Mouse (Mus musculus) heart, embryonic 16.5 days (tissue): ENCODE results near the gene Chrm4. TPM values are rescaled to one million over a fixed set of nuclear protein-coding genes. Genes with fewer than 3 reads are reported as not detected.

Experiments used
- ATAC-seq: fragments of 200-750 bp; cut with Nextera tagmentation; replicated peaks from 2 replicates; pipeline ENCODE4 v1.8.0; 2017; ENCODE audit warnings: moderate number of reproducible peaks; ENCODE audit not compliant: insufficient read depth, low FRiP score; ENCODE audit errors: extremely low read depth
- H3K27ac ChIP-seq: fragments of 300-500 bp; sonication (generic); 2 replicates; pipeline ENCODE4 v1.5.1; 2014; ENCODE audit warnings: mild to moderate bottlenecking, low read length, control low read depth, moderate library complexity
- H3K27me3 ChIP-seq: fragments of 300-500 bp; sonication (generic); 2 replicates; pipeline ENCODE4 v1.6.1; 2014; ENCODE audit warnings: low read length, mixed read lengths; ENCODE audit not compliant: control insufficient read depth, insufficient read depth
- H3K36me3 ChIP-seq: fragments of 300-500 bp; sonication (generic); 2 replicates; pipeline ENCODE4 v1.6.1; 2014; ENCODE audit not compliant: control insufficient read depth, insufficient read depth
- H3K4me1 ChIP-seq: fragments of 300-500 bp; sonication (generic); 2 replicates; pipeline ENCODE4 v1.6.1; 2014; ENCODE audit warnings: low read length, mixed read lengths; ENCODE audit not compliant: control insufficient read depth, insufficient read depth
- H3K4me2 ChIP-seq: fragments of 300-500 bp; sonication (generic); 2 replicates; pipeline ENCODE4 v1.6.1; 2014; ENCODE audit warnings: low read depth, mild to moderate bottlenecking, control low read depth, low read length
- H3K4me3 ChIP-seq: fragments of 300-500 bp; sonication (generic); 2 replicates; pipeline ENCODE4 v1.5.1; 2014; ENCODE audit warnings: mild to moderate bottlenecking, control low read depth, low read length
- H3K9ac ChIP-seq: fragments of 300-500 bp; sonication (generic); 2 replicates; pipeline ENCODE4 v1.6.1; 2014; ENCODE audit warnings: low read length, control low read depth
- H3K9me3 ChIP-seq: fragments of 300-500 bp; sonication (generic); replicated peaks from 2 replicates; pipeline ENCODE4 v1.6.1; 2016; ENCODE audit warnings: low read length; ENCODE audit not compliant: control insufficient read depth
- WGBS: fragments of 180-500 bp; shearing (Covaris S2); extraction: QIAGEN DNeasy Blood & Tissue Kit; methylation state at CpG from one replicate; pipeline ENCODE4 v1.1.7; 2014; 5-methylcytosine and 5-hydroxymethylcytosine counted together
- polyA plus RNA-seq: library from polyadenylated mRNA; unstranded; fragments of >200 nt; fragmentation: Nextera tagmentation; extraction: Ambion mirVana; gene quantifications from 2 replicates; pipeline ENCODE4 v1.2.1, GENCODE M21; 2015

Gene Chrm4
- not detected in 2 replicates for polyA plus RNA-seq

DNA sequence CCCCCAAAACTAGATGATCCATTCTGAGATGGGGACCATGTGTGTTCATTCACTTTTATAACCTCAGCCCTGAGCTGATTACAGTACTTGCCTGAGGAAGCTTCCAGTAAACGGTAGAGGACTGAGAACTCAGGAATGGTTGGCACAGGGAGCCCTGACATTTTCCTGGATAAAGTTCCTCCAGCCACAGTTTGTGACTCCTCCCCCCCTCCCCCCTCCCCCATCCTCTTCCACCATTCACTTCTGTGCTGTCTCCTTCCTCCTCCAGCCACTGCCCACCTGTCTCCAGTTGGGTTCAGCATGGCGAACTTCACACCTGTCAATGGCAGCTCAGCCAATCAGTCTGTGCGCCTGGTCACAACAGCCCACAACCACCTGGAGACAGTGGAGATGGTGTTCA is at the start of gene Chrm4:
Gene Chrm4, plus strand, starts transcription at position 301 of the 400 bp plus-strand sequence.
- ATAC-seq, result no peak
- H3K4me2 ChIP-seq, result peak within 1 kb of the TSS; percentile 51
- H3K9me3 ChIP-seq, result no peaks in the 10 kb centered on the region
- no peak within 1 kb of the TSS for H3K9ac ChIP-seq
- peak within 1 kb of the TSS; percentile 7; the same call in 1 of the 2 replicates for H3K4me3 ChIP-seq
- 74% methylated on average over 3 of the region's 3 CpGs for WGBS
- H3K36me3 ChIP-seq, result no peaks in the 10 kb centered on the region
- peaks cover 25% of the 10 kb centered on the region for H3K4me1 ChIP-seq
- H3K27ac ChIP-seq, result no peak within 1 kb of the TSS
- peaks cover 28% of the 10 kb centered on the region for H3K27me3 ChIP-seq

DNA sequence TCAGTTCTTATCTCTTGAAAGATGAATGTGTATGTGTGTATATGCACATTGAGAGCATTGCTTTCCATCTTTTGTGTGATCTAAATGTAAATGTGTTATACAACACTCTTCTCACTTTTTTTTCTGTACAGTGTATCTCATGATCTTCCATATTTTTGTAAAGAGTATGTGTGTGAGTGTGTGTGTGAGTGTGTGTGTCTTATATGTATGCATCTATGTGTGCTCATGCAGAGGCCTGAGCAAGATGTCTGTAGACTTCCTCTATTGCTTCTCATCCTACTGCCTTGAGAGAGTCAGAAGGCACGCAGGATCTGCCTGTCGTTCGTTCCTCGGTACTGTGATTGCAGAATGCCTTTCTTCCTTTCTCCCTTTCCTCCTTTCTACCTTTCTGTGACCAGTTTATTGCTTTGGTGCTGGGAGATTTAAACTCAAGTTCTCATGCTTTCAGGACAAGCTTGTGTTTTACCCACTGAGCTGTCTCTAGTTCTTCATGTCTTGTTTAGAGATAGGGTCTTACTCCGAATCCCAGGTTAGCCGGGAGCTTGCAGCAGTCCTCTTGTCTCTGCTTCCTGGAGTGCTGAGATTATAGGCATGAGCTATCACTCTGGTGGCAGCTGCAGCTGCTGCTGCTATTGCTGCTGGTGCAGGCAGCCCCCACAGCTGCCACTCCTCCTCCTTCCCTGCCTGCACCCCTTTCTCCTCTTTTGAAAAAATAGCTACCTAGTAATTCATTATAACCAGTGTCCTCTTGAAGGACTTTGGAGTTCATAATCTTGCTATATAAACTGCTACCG is 48.5 kb upstream of the Chrm4 start:
- Histone ChIP-seq H3K9ac (no peak overlapping the region), H3K4me1 (no peaks in the 10 kb centered on the region), H3K4me2 (no peak overlapping the region), H3K4me3 (no peak overlapping the region), H3K27me3 (no peaks in the 10 kb centered on the region), H3K9me3 (no peaks in the 10 kb centered on the region), H3K27ac (no peak overlapping the region), H3K36me3 (peaks cover 7% of the 10 kb centered on the region; the same call in 1 of the 2 replicates)
- 52% methylated on average over 7 of the region's 7 CpGs for WGBS
- ATAC-seq, result no peak

DNA sequence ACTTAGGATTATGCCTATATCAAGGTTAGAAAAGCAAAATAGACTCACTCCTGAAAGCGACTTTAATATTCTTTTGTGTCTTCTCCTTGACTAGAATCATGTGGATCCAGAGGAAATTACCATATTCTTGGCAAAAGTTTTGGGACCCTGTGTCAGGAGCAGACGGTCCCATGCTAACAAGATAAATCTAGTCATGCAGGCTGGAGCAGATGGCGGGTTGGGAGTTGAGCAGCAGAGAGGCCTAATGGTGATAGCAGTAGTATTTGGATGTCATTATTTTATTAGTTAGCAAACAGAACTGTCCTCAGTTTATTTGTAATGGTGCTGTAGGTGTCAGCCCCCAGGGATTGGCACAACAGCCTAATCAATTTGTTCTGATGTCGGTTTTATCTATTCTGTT is 43.1 kb upstream of the Chrm4 start:
- Histone ChIP-seq H3K27me3 (no peaks in the 10 kb centered on the region), H3K4me2 (no peak overlapping the region), H3K9ac (no peak overlapping the region), H3K9me3 (no peaks in the 10 kb centered on the region), H3K27ac (no peak overlapping the region), H3K4me1 (no peaks in the 10 kb centered on the region), H3K4me3 (no peak overlapping the region), H3K36me3 (peaks cover 3% of the 10 kb centered on the region; the same call in 1 of the 2 replicates)
- no peak for ATAC-seq
- WGBS, result 74% methylated on average over 4 of the region's 4 CpGs

DNA sequence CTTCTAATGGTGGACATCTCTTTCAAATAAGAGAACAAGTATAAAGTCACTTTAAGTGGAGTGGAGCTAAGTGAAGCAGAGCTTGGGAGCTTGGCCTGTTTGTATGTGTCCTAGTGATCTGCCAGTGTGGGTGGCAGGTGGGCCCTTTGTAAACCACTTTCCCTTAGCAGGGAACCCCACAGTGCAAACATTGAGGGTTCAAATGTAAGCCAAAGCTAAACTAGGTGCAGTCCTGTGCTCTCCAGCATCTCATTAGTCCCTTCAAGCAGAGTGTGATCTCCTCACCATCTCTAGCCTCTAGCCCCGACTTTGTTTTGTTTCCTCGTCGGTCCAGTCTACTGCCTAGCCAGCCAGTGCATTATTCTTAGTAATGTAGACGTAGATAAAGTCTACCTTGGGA is 42.4 kb upstream of the Chrm4 start:
- ATAC-seq, result no peak
- H3K4me2 ChIP-seq, result no peak overlapping the region
- 84% methylated on average over 4 of the region's 4 CpGs for WGBS
- H3K4me1 ChIP-seq, result no peaks in the 10 kb centered on the region
- H3K27me3 ChIP-seq, result no peaks in the 10 kb centered on the region
- no peak overlapping the region for H3K9ac ChIP-seq
- H3K27ac ChIP-seq, result no peak overlapping the region
- no peaks in the 10 kb centered on the region for H3K9me3 ChIP-seq
- peaks cover 3% of the 10 kb centered on the region; the same call in 1 of the 2 replicates for H3K36me3 ChIP-seq
- H3K4me3 ChIP-seq, result no peak overlapping the region

DNA sequence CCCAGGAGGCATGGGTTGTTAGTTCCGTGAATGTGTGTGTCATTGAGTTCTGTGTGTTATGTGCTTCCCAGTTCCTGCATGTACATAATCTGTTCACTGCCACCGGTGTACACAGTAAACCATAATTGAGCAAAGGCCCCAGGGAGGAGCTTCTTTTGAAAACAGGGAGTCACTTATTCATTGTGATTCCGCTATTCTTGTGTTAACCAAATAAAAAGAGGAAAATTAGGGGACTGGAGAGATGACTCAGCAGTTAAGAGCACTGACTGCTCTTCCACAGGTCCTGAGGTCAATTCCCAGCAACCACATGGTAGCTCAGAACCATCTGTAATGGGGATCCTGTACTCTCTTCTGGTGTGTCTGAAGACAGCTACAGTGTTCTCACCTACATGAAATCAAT is 32.3 kb upstream of the Chrm4 start:
- no peaks in the 10 kb centered on the region for H3K27me3 ChIP-seq
- no peak overlapping the region for H3K9ac ChIP-seq
- H3K36me3 ChIP-seq, result no peaks in the 10 kb centered on the region
- ATAC-seq, result no peak
- H3K4me3 ChIP-seq, result no peak overlapping the region
- H3K4me1 ChIP-seq, result no peaks in the 10 kb centered on the region
- no peaks in the 10 kb centered on the region for H3K9me3 ChIP-seq
- 89% methylated on average over 3 of the region's 3 CpGs for WGBS
- no peak overlapping the region for H3K27ac ChIP-seq
- no peak overlapping the region for H3K4me2 ChIP-seq

DNA sequence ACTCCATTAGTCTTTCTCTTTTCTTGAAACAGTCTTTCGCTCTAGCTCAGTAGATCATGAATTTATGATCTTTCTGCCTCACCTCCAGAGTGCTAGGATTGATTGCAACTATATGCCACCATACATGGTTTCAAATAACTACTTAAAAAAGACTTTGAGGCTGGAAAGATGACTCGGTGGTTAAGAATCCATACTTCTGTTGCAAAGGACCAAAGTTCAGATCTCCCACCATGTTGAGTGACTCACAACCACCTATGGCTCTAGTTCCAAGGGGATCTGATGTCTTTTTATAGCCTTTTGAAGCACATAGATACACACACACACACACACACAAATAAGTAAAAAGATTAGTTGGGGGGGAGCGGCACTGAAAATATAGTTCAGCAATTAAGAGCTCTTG is 31.6 kb upstream of the Chrm4 start:
- 88% methylated on average over 3 of the region's 3 CpGs for WGBS
- ATAC-seq, result no peak

DNA sequence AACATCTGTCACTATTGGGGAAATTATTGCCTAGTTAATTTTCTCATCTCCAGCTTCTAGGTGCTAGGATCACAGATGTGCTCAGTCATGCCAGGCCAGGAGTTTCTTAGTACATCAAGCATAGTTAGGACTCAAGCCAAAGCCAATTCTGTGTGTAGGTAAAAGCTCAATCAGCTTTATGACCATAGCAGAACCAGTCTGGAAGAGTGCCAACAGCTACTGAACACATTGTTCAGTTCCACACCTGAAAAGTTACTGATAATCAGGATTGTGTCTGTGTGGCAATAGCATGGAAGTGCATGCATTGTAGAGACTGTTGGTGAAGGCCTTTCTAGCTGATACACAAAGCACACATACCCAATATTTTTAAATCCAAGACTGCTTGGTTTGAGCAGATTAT is 29.1 kb upstream of the Chrm4 start:
- Histone ChIP-seq H3K9ac (no peak overlapping the region), H3K27me3 (no peaks in the 10 kb centered on the region), H3K9me3 (no peaks in the 10 kb centered on the region), H3K4me2 (no peak overlapping the region), H3K27ac (no peak overlapping the region), H3K36me3 (peaks cover 4% of the 10 kb centered on the region), H3K4me1 (no peaks in the 10 kb centered on the region), H3K4me3 (no peak overlapping the region)
- ATAC-seq, result no peak

More for the DNA sequence above, 31.6 kb upstream of the Chrm4 start:
- Histone ChIP-seq H3K27ac (no peak overlapping the region), H3K9ac (no peak overlapping the region), H3K4me2 (no peak overlapping the region), H3K36me3 (peaks cover under 1% of the 10 kb centered on the region; the same call in 1 of the 2 replicates), H3K4me3 (no peak overlapping the region), H3K27me3 (no peaks in the 10 kb centered on the region), H3K9me3 (no peaks in the 10 kb centered on the region), H3K4me1 (no peaks in the 10 kb centered on the region)

DNA sequence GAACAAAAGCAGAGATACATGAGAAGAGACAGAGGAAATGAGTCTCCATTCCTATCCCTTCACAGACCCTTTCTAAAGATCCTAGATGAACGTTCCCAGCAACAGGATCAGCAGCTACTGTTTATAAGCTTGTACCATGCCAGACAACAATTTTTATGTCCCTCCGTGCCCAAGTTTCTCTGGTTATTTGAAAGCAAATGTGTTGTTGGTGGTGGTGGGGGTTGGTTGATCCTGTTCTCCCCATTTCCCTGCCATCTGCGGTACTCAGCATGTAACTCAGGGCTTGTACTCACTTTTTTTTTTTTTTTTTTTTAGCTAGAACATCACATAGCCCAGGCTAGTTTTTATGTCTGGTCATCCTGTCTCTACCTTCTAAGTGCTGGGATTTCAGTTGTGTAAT is 27.9 kb upstream of the Chrm4 start:
- ATAC-seq, result no peak
- Histone ChIP-seq H3K27ac (no peak overlapping the region), H3K4me2 (no peak overlapping the region), H3K36me3 (peaks cover 4% of the 10 kb centered on the region), H3K9ac (no peak overlapping the region), H3K4me3 (no peak overlapping the region), H3K27me3 (no peaks in the 10 kb centered on the region), H3K4me1 (no peaks in the 10 kb centered on the region), H3K9me3 (no peaks in the 10 kb centered on the region)
- 91% methylated on average over 3 of the region's 3 CpGs for WGBS

DNA sequence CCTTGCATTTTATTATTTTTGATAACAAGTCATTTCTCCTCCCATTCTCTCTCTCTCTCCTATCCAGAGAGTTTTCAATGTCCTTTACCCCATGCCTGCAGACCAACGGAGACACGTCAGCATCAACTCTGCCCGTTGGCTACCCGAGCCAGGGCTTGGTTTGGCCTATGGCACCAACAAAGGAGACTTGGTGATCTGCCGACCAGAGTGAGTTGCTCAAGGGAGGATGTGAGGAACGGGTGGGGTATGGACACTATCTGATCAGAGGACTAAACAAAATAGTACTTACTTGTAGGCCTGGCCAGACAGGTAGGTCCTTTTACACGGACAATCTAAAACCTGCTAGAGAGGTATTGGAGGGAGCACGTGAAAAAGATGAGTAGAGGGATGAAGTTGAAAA is 26.6 kb upstream of the Chrm4 start:
- Histone ChIP-seq H3K4me3 (no peak overlapping the region), H3K9me3 (no peaks in the 10 kb centered on the region), H3K9ac (no peak overlapping the region), H3K27ac (no peak overlapping the region), H3K4me1 (no peaks in the 10 kb centered on the region), H3K4me2 (no peak overlapping the region), H3K36me3 (peaks cover 4% of the 10 kb centered on the region), H3K27me3 (no peaks in the 10 kb centered on the region)
- WGBS, result 92% methylated on average over 8 of the region's 8 CpGs
- no peak for ATAC-seq
